Mouse (Mus musculus) regulatory T cell (primary cell): Measurements from ENCODE around the gene Nr2f2.

ENCODE experiments used
- in situ Hi-C: fragments of 300-600 bp; cut with MboI, MseI; formaldehyde crosslinking; loops from one replicate; pipeline ENCODE4 v1.15.1; 2025; ENCODE audit warnings: high pct_unique_total_duplicates

The Nr2f2 gene

DNA sequence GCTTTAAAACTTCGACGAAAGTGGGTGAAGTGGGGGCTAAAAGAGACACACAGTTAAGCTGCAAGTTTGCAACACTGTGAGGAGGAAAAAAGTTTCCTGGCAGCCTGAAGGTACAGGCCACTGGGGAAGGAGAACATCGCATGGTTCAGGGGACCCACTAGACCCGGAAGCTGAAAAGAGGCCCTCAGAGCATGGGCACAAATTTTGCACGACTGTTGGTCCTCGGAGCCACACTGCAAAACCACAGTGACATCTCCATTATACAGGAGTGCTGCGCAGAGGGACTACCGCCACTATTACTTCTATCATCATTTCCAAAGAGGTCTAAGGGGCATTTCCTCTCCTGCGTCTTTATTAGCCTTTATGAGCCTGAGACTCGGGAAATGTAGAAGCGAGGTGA lies 32.7 kb downstream of the Nr2f2 start:
- in situ Hi-C loops, result loop anchor here (25.0 kb wide), 1 partner anchor 1747 kb away; no protein-coding TSS in a partner anchor

DNA sequence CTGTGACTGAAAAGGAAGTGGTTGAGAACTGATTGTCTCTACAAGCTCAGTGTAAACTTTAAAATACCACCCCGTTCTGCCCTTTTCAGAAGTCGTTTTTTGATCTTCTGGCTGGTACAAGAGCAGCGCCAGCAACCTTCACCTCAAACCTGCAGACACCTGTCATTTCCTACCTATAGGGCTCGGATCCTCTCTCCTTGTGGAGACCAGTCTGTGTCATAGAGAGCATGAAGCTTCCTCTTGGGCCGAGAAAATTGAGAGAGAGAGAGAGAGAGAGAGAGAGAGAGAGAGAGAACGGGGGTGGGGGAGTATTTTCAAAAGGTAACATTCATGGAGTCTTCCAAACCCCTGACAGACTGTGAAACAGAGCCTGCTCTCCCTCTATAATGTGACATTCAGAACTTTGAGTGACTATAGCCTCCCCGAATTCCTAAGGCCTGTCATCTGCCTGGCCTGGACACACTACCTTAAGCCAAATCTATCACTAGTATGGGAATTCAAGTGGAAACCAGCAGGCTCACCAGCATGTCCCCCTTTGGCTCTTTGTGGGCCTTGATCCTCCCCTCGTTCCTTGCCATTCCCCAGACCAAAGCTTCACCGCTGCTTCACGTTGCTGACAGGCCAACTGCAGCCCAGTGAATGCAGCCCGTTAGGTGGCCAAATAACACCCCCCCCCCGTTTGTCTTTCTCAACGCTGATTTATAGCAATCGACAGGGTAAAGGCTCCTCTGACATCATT lies 33.4 kb downstream of the Nr2f2 start:
- in situ Hi-C loops, result loop anchor here (25.0 kb wide), 1 partner anchor 1746 kb away; no protein-coding TSS in a partner anchor

DNA sequence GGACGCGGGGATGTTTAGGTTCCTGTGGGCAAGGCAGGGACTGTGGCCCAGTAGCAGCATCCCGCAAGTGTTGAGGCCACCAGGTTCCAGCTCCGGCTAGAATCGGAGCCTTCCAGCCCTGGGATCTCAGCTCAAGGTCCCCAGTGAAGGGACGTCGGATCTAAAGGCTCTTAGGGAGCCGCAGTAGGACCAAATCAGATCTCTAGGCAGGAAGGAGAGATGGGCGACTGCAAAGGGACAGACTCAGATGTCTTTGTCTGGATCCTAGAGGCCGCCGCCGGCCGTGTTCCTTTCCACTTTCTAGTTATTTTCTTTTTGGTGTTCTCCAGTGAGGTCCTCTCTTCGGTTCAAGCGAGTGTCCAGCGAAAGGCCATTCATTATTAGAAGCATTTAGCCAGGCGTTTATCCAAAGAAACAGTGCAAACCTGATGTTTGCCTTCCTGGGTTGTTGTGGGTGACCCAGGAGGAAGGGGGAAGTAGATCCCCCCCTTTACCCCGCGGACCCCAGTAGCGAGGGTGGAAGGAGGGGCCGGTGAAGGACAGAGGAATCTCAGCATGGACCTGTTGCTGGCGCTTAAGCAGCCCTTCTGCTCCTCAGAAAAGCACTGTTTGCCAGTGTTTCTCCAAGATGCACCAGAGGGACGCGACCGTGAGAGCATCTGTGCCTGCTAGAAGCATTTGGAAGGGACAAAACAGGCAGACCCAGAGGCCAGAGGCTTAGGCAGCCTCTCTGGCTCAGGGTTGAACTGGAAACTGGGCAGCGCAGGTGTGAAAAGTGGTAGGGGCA lies 34.3 kb downstream of the Nr2f2 start:
- in situ Hi-C loops, result loop anchor here (25.0 kb wide), 1 partner anchor 1745 kb away; no protein-coding TSS in a partner anchor

DNA sequence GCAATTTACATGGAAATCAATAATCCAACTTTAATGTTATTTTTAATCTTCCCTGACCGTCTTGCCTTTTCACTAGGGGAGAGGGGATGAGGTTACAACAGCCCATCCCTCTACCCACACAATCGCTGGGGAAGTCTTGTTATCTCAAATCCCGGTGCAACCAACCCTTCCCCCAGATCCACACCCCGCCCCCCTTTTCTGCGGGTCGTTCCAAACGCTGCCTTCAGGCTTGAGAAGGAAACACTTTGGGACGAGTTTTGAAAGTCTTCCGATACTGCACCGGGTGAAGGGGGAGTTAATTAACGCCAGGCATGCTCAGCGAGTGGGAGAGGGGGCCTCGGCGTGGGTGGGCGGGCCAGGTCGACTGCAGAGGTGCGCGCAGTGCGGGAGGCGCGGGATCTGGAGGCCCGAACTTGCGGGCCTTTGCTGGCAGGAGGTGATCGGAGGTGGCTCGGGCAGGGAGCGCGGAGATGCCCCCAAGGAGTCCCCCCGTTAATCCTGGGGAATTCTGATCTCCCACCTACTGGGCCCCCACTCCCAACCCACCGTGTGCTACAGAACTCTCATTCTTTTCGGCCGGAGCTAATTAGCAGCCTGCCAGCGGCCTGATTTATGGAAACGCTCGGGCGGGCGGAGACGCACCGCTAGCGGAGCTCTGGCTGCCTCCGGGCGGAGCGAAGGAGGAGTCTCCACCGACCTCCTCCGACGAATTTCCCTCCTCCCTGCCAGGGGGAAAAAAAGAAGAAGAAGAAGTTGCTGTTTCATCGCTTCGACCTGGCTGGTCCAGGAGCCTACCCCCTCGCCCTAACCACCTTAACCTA lies 35.1 kb downstream of the Nr2f2 start:
- in situ Hi-C loops, result loop anchor here (25.0 kb wide), 1 partner anchor 1744 kb away; no protein-coding TSS in a partner anchor

DNA sequence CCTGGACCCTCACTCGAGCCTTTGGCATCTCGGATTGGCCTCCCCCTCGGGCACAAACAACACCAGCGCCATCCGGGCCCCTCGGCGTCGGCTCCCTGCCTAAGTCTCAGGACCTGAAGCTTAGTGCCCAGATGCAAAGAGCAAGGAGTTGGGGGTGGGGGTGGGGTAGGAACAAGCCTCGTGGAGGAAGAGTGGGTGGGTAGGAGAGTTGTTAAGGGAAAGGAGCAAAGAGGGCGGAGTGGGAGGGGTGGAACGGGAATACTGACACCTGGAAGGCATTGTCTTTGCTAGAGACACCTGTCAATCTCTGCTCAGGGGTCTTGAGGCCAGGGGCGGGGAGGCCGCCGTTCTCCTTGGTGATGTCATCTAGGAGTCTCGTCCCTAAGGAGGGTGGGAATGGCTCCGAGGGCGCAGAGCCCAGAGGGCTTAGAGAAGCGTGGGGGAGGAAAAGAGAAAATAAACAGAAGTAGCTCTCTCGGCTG lies 35.7 kb downstream of the Nr2f2 start:
- in situ Hi-C loops, result loop anchor here (25.0 kb wide), 1 partner anchor 1744 kb away; no protein-coding TSS in a partner anchor

DNA sequence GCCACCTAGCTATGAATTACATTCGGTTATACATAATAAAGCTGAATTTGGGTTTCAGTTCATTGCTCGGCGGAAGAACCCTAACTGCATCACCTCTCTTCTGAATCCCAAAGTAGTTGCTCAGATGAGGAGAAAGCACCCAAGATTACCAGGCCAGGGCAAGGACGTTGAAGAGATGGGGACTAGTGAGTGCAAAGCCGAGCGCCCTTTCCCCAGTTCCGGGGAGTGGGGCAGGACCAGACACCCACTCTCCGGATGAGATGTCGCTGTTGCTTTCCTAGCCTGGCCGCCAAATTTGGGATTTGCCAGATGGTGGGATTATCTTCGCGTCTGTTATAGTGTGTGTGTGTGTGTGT lies 36.4 kb downstream of the Nr2f2 start:
- in situ Hi-C loops, result loop anchor here (25.0 kb wide), 1 partner anchor 1743 kb away; no protein-coding TSS in a partner anchor

DNA sequence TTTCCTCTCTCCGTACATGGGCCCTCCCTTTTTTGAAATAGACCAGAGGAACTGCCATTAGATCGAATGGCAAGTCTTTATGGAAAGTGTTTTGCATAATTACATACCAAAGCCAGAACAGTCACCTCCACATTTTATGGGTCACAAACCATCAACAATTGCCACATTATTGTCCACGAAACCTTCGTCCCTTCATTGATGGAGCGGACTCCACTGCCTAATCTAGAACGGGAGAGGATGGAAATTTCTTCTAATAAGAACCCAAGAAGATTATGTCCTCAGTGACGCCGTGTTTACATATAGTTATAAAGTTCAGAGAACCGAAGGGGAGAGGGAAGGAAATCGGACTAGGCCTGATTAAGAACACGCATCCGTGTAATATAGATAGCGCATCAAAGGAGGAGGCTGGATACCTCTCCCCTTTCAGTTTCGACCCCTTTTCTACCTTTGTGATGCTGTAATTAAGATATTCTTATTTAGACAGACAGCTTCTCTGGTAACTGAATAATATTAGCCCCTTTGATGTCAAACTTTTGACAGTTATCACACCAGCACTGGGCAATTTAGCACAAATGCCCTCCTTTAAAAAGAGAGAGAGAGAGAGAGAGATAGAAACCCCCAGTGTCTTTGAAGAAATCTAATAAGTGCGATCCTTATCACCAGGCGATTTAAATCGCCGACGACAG lies 36.9 kb downstream of the Nr2f2 start:
- in situ Hi-C loops, result loop anchor here (25.0 kb wide), 1 partner anchor 1742 kb away; no protein-coding TSS in a partner anchor

DNA sequence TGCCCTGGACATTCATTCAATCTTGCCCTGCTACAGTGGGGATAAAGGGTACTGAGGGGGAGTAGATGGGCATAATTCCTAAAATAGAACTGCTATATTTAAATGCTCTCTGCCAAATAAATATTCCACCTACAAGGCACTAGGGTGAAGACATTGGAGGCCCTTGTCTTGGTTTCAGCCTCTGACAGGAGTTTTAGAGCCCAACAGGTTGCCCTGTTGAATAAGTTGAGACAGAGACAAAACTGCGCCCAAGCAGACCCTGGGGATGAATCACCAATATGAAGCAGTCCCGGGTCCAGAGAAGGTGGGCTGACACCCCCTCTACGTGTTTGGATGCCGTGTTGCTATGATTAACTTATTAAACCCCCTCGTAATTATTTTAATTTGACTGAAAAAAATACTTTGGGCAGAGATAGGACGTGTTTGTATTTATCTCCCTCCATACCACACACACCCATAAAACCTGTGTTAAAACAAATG lies 37.5 kb downstream of the Nr2f2 start:
- in situ Hi-C loops, result loop anchor here (25.0 kb wide), 1 partner anchor 1742 kb away; no protein-coding TSS in a partner anchor

DNA sequence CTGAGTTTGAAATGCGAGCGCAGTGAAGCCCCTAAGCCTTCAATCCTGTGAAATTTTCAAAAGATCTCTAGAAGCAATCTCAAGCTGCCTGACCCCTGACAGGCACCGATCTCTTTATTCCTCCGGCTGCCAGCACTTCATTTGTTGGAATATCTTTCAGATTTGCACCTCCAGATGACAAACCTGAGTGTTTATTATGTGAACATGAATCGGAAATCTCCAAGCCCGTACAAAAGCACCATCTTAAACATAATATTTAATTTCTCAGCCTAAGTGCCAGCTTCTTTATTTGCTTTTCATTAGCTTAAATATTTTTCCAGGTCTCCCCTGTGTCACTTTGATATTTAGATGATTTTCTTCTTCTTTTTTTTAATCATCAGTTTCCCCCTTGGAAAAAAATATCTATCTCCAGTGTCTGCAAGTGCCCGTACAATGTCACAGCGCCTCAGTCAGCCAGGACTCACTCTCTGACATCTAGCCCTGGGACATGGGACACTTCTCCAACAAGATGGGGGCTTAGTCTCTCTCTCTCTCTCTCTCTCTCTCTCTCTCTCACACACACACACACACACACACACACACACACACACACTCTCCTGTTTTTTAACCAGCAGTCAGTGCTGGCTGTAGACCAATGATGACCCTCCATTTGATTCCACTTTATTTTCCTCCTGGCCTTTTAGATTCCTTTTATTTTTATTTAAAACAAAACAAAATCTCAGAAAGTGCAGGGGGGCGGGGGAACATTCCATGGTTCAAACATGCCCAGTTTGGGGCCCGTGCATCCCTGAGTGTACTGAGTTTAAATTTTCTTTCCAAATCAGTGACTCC lies 38.1 kb downstream of the Nr2f2 start:
- in situ Hi-C loops, result loop anchor here (25.0 kb wide), 1 partner anchor 1741 kb away; no protein-coding TSS in a partner anchor

DNA sequence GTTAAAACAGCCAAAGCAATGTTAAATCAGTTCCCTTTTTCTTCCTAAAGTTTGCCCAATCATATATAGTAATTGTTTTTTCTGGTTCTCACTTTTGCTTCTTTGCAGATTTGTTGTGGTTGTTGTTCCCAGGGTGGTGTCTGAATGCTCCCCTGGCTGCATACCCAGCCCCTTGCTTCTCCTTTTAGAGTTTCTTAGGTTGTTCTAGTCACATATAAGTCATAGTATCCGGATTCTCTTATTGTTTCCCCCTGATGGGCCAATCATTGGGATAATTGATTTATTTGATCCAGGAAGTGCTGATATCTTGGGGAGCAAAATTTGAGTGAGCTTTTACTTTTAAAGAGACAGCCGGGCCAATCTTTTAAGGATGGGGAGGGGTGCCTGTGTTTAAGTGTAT lies 39.3 kb downstream of the Nr2f2 start:
- in situ Hi-C loops, result loop anchor here (25.0 kb wide), 1 partner anchor 1740 kb away; no protein-coding TSS in a partner anchor

DNA sequence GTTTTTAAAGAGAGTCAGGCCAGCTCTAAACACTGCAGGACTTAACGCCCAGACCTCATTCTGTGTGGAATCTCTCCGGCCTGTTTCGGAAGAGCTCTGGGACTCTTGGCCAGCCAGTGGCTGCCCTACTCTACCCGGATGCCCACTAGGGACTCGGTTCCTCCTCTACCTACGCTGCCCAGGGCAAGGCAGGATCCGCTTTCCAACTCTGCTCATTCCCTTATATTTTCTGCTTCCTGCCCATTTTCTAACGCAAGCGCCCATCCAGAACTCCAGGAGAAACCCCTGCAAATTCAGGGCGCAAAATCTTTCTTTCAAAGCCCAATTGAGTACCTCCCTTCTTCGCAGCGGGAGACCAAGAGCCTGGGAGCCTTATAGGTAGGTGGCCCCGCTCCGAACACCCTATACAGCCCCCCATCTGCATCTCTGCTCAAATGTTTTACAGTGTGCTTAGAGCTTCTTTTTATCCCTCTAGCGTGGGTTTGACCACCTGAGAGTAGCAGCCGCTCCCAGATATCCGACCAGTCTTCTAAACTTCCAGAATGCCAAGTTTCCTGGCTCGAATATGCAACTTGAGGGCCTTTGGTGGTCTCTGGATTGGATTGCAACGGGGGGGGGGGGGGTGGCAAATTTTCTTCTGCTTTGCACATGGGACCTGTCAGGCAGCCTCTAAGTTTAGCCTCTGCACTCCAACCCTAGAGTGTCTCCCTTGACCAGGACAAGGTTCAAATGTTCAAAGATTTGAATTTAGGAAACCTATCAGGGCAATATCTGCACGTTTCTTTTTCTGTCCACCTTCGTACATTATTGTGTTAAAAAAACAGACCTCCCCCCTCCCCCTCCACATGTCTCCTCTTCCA lies 40.1 kb downstream of the Nr2f2 start:
- in situ Hi-C loops, result loop anchor here (25.0 kb wide), 1 partner anchor 1739 kb away; no protein-coding TSS in a partner anchor

DNA sequence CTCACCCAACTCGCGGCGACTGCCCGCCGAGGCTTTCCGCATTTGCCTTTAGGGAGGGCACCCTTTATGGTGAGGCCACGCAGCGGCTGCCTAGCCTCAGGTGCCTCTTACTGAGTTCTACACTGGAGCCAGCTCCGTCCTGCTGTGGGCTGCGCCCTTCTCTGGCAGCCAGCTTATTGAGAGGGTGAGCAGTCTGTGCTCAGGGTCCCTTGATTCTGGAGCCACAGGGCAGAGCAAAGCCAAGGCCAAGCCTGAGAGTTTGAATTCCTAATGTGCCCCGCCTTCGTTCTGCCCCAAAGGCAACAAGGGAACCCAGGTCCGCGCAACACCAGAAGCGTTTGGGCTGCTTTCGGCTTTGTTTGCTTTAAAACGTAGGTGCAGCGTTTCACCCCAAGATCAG lies 41.2 kb downstream of the Nr2f2 start:
- in situ Hi-C loops, result loop anchor here (25.0 kb wide), 1 partner anchor 1738 kb away; no protein-coding TSS in a partner anchor

DNA sequence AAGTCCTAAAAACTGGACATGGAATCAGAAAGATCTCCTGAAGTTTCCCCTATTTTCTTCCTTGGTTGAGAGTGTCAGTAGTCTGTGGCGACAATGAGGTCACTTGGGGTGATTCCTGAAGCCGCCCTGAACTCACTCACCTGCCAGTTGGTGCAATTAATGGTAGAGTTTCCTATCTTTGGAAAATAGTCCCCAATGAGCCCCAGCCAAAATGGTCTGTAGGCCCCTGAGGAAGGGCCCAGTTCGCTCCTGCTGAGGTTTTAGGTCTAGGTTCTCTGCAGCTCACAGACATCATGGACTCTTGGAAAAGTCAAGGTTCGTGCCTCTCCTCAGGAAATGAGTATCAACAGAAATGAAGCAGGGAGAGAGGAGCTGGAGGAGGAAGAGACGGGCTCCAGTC lies 42.0 kb downstream of the Nr2f2 start:
- in situ Hi-C loops, result no loop called here

DNA sequence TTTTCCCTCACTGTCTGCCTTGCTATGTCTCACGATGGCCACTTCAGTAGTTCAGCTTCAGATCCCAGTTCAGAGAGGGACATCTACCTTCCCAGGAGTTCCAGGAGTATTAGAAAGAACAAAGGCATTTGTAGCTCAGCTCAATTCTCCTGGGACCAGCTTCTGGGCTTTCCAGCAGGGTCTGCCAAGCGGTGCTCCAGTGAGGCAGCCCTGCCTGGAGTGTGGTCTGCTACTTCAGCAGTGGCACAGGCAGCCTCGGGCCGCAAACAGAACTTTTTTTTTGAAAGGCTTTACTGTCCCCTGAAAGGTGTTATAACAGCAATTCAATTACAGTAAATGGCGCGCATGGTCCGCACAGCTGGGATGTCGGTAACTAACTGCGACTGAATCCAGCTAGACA lies 42.5 kb downstream of the Nr2f2 start:
- in situ Hi-C loops, result no loop called here

DNA sequence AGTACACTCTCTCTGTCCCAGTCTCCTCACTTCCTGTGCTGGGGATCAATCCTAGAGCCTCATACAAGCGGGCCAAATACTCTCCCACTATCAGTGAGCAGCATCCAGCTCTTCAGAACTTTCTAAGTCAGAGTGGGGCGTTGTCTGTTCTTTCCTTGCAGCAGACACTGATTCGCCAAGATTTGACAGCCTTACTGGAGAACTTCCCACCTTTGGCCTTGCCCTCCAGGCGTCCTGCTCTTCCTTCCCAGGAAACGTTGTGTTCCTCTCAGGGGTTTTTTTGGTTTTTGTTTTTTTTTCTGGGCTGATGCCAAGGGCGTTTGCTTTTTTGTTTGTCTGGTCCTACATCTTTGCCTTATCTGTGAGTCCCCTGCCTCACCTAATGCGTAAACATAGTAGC lies 60.8 kb downstream of the Nr2f2 start:
- in situ Hi-C loops, result loop anchor here (10.0 kb wide), 1 partner anchor 951 kb away; no protein-coding TSS in a partner anchor

DNA sequence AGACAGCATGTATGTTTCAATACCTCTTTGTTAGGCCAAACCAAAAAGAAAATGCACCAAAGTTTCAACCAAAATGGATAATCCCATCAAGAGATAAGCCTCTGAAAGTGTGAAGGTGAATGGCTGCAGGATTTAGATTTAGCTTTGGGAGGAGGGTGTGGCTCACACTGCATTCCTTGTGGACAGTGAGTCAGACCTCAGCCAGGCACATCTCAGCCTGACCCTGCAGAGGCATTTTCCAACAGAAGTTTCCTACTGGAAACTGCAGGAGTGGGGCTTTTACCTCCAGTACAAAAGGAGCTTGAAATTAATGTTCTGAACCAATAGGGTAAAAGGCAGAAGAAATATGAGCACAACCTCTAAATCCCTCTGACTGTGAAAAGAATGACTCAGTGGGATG lies 62.1 kb downstream of the Nr2f2 start:
- in situ Hi-C loops, result loop anchor here (10.0 kb wide), 1 partner anchor 950 kb away; no protein-coding TSS in a partner anchor
